Mouse (Mus musculus): ENCODE data around the gene Hdac4.

The Hdac4 gene

GRCm38 (mm10) chr1:92106486-92107160 is 88.9 kb downstream of the Hdac4 start:
- no peaks in the 10 kb centered on the region for H3K27me3 ChIP-seq (ENCODE audit: control insufficient read depth, insufficient read depth, low read length, poor library complexity, severe bottlenecking)
- no peaks in the 10 kb centered on the region for H3K36me3 ChIP-seq (ENCODE audit: control insufficient read depth, insufficient read depth, low read length, poor library complexity, severe bottlenecking)
- no peak for DNase-seq (ENCODE audit: low read depth, low spot score)

- Histone ChIP-seq H3K27me3 (ENCODE audit: control insufficient read depth, insufficient read depth, low read length, poor library complexity, severe bottlenecking) (no peaks in the 10 kb centered on the region), H3K36me3 (ENCODE audit: control insufficient read depth, insufficient read depth, low read length, poor library complexity, severe bottlenecking) (no peaks in the 10 kb centered on the region)
- no peak for DNase-seq (ENCODE audit: low read depth, low spot score)
Measured at GRCm38 (mm10) chr1:92104718-92105117, 90.8 kb downstream of the Hdac4 start.

GRCm38 (mm10) chr1:92103971-92104370 is 91.5 kb downstream of the Hdac4 start:
- DNase-seq (ENCODE audit: low read depth, low spot score) = no peak
- H3K36me3 ChIP-seq (ENCODE audit: control insufficient read depth, insufficient read depth, low read length, poor library complexity, severe bottlenecking) = no peaks in the 10 kb centered on the region
- no peaks in the 10 kb centered on the region for H3K27me3 ChIP-seq (ENCODE audit: control insufficient read depth, insufficient read depth, low read length, poor library complexity, severe bottlenecking)

GRCm38 (mm10) chr1:92103377-92103776 is 92.1 kb downstream of the Hdac4 start:
- DNase-seq (ENCODE audit: low read depth, low spot score) = no peak
- Histone ChIP-seq H3K36me3 (ENCODE audit: control insufficient read depth, insufficient read depth, low read length, poor library complexity, severe bottlenecking) (no peaks in the 10 kb centered on the region), H3K27me3 (ENCODE audit: control insufficient read depth, insufficient read depth, low read length, poor library complexity, severe bottlenecking) (no peaks in the 10 kb centered on the region)

GRCm38 (mm10) chr1:92102825-92103224 is 92.7 kb downstream of the Hdac4 start:
- Histone ChIP-seq H3K36me3 (ENCODE audit: control insufficient read depth, insufficient read depth, low read length, poor library complexity, severe bottlenecking) (no peaks in the 10 kb centered on the region), H3K27me3 (ENCODE audit: control insufficient read depth, insufficient read depth, low read length, poor library complexity, severe bottlenecking) (no peaks in the 10 kb centered on the region)
- no peak for DNase-seq (ENCODE audit: low read depth, low spot score)

GRCm38 (mm10) chr1:92100371-92100891 is 95.1 kb downstream of the Hdac4 start:
- Histone ChIP-seq H3K36me3 (ENCODE audit: control insufficient read depth, insufficient read depth, low read length, poor library complexity, severe bottlenecking) (no peaks in the 10 kb centered on the region), H3K27me3 (ENCODE audit: control insufficient read depth, insufficient read depth, low read length, poor library complexity, severe bottlenecking) (no peaks in the 10 kb centered on the region)
- DNase-seq (ENCODE audit: low read depth, low spot score) = no peak

- DNase-seq (ENCODE audit: low read depth, low spot score) = no peak
Measured at GRCm38 (mm10) chr1:92099964-92100363, 95.5 kb downstream of the Hdac4 start.

GRCm38 (mm10) chr1:92099502-92099901 is 96.0 kb downstream of the Hdac4 start:
- no peaks in the 10 kb centered on the region for H3K27me3 ChIP-seq (ENCODE audit: control insufficient read depth, insufficient read depth, low read length, poor library complexity, severe bottlenecking)
- DNase-seq (ENCODE audit: low read depth, low spot score) = no peak
- no peaks in the 10 kb centered on the region for H3K36me3 ChIP-seq (ENCODE audit: control insufficient read depth, insufficient read depth, low read length, poor library complexity, severe bottlenecking)

More at GRCm38 (mm10) chr1:92099964-92100363, 95.5 kb downstream of the Hdac4 start:
- Histone ChIP-seq H3K27me3 (ENCODE audit: control insufficient read depth, insufficient read depth, low read length, poor library complexity, severe bottlenecking) (no peaks in the 10 kb centered on the region), H3K36me3 (ENCODE audit: control insufficient read depth, insufficient read depth, low read length, poor library complexity, severe bottlenecking) (no peaks in the 10 kb centered on the region)

GRCm38 (mm10) chr1:92098456-92098855 is 97.0 kb downstream of the Hdac4 start:
- no peak for DNase-seq (ENCODE audit: low read depth, low spot score)
- H3K27me3 ChIP-seq (ENCODE audit: control insufficient read depth, insufficient read depth, low read length, poor library complexity, severe bottlenecking) = no peaks in the 10 kb centered on the region
- H3K36me3 ChIP-seq (ENCODE audit: control insufficient read depth, insufficient read depth, low read length, poor library complexity, severe bottlenecking) = no peaks in the 10 kb centered on the region

- Histone ChIP-seq H3K36me3 (ENCODE audit: control insufficient read depth, insufficient read depth, low read length, poor library complexity, severe bottlenecking) (no peaks in the 10 kb centered on the region), H3K27me3 (ENCODE audit: control insufficient read depth, insufficient read depth, low read length, poor library complexity, severe bottlenecking) (no peaks in the 10 kb centered on the region)
- no peak for DNase-seq (ENCODE audit: low read depth, low spot score)
Measured at GRCm38 (mm10) chr1:92096991-92097525, 98.4 kb downstream of the Hdac4 start.

GRCm38 (mm10) chr1:92092286-92092685 is 103.2 kb downstream of the Hdac4 start:
- DNase-seq (ENCODE audit: low read depth, low spot score) = no peak
- no peaks in the 10 kb centered on the region for H3K36me3 ChIP-seq (ENCODE audit: control insufficient read depth, insufficient read depth, low read length, poor library complexity, severe bottlenecking)
- H3K27me3 ChIP-seq (ENCODE audit: control insufficient read depth, insufficient read depth, low read length, poor library complexity, severe bottlenecking) = no peaks in the 10 kb centered on the region

GRCm38 (mm10) chr1:92087821-92088220 is 107.7 kb downstream of the Hdac4 start:
- H3K27me3 ChIP-seq (ENCODE audit: control insufficient read depth, insufficient read depth, low read length, poor library complexity, severe bottlenecking) = no peaks in the 10 kb centered on the region
- H3K36me3 ChIP-seq (ENCODE audit: control insufficient read depth, insufficient read depth, low read length, poor library complexity, severe bottlenecking) = no peaks in the 10 kb centered on the region
- no peak for DNase-seq (ENCODE audit: low read depth, low spot score)

- no peaks in the 10 kb centered on the region for H3K27me3 ChIP-seq (ENCODE audit: control insufficient read depth, insufficient read depth, low read length, poor library complexity, severe bottlenecking)
- DNase-seq (ENCODE audit: low read depth, low spot score) = no peak
- H3K36me3 ChIP-seq (ENCODE audit: control insufficient read depth, insufficient read depth, low read length, poor library complexity, severe bottlenecking) = no peaks in the 10 kb centered on the region
Measured at GRCm38 (mm10) chr1:92087343-92087742, 108.2 kb downstream of the Hdac4 start.

GRCm38 (mm10) chr1:92086841-92087240 is 108.7 kb downstream of the Hdac4 start:
- H3K36me3 ChIP-seq (ENCODE audit: control insufficient read depth, insufficient read depth, low read length, poor library complexity, severe bottlenecking) = no peaks in the 10 kb centered on the region
- DNase-seq (ENCODE audit: low read depth, low spot score) = no peak
- H3K27me3 ChIP-seq (ENCODE audit: control insufficient read depth, insufficient read depth, low read length, poor library complexity, severe bottlenecking) = no peaks in the 10 kb centered on the region

- Histone ChIP-seq H3K27me3 (ENCODE audit: control insufficient read depth, insufficient read depth, low read length, poor library complexity, severe bottlenecking) (no peaks in the 10 kb centered on the region), H3K36me3 (ENCODE audit: control insufficient read depth, insufficient read depth, low read length, poor library complexity, severe bottlenecking) (no peaks in the 10 kb centered on the region)
- peak; percentile 32 for DNase-seq (ENCODE audit: low read depth, low spot score)
Measured at GRCm38 (mm10) chr1:92086277-92086813, 109.2 kb downstream of the Hdac4 start.
